Mouse (Mus musculus) forebrain, embryonic 14.5 days (tissue): ENCODE measurements at regions not wholly inside any gene's neighbourhood (a gene's known extent, or its start where the extent isn't known, plus 50 kb on each side); places are given as distances from the start of the nearest gene placed in this dataset.
A peak's percentile ranks its signal among the peaks of the same experiment; 100 is the strongest.

Experiments
- ATAC-seq: fragments of 200-750 bp; cut with Nextera tagmentation; 2 replicates; pipeline ENCODE4 v1.8.0; 2017; ENCODE audit warnings: mild to moderate bottlenecking, moderate library complexity
- DNase-seq: peaks from one replicate; pipeline ENCODE4 v3.0.0-alpha.2; 2015; ENCODE audit warnings: low spot score
- H3K27ac ChIP-seq: fragments of 300-500 bp; sonication (generic); 2 replicates; pipeline ENCODE4 v1.5.1; 2014; ENCODE audit warnings: low read depth, mild to moderate bottlenecking, control low read depth, low read length, moderate library complexity
- H3K27me3 ChIP-seq: fragments of 300-500 bp; sonication (generic); replicated peaks from 2 replicates; pipeline ENCODE4 v1.6.1; 2014; ENCODE audit warnings: low read length, control low read depth, mixed read lengths; ENCODE audit not compliant: control insufficient read depth, insufficient read depth
- H3K36me3 ChIP-seq: fragments of 300-500 bp; sonication (generic); 2 replicates; pipeline ENCODE4 v1.6.1; 2014; ENCODE audit warnings: low read length, control low read depth; ENCODE audit not compliant: control insufficient read depth, insufficient read depth
- H3K4me1 ChIP-seq: fragments of 300-500 bp; sonication (generic); 2 replicates; pipeline ENCODE4 v1.6.1; 2014; ENCODE audit warnings: antibody characterized with exemption, low read length, control low read depth; ENCODE audit not compliant: control insufficient read depth, insufficient read depth
- H3K4me2 ChIP-seq: fragments of 300-500 bp; sonication (generic); 2 replicates; pipeline ENCODE4 v1.6.1; 2014; ENCODE audit warnings: mild to moderate bottlenecking, control low read depth, low read length
- H3K4me3 ChIP-seq: fragments of 300-500 bp; sonication (generic); 2 replicates; pipeline ENCODE4 v1.5.1; 2014; ENCODE audit warnings: low read depth, low read length, control low read depth
- H3K9ac ChIP-seq: fragments of 300-500 bp; sonication (generic); 2 replicates; pipeline ENCODE4 v1.6.1; 2014; ENCODE audit warnings: mild to moderate bottlenecking, low read length, control low read depth, moderate library complexity
- H3K9me3 ChIP-seq: fragments of 300-500 bp; sonication (generic); replicated peaks from 2 replicates; pipeline ENCODE4 v1.6.1; 2016; ENCODE audit warnings: low read length, control low read depth, mixed read lengths; ENCODE audit not compliant: control insufficient read depth
- WGBS: fragments of 180-500 bp; shearing (Covaris S2); extraction: QIAGEN DNeasy Blood & Tissue Kit; methylation state at CpG from one replicate; pipeline ENCODE4 v1.1.7; 2014; 5-methylcytosine and 5-hydroxymethylcytosine counted together

GRCm38 (mm10) chr6:117436851-117437250 is 268.5 kb downstream of the Cxcl12 start:
- DNase-seq: no peak
- Histone ChIP-seq H3K9ac (no peak overlapping the region), H3K4me1 (no peaks in the 10 kb centered on the region; the same call in 1 of the 2 replicates), H3K27me3 (no peaks in the 10 kb centered on the region), H3K9me3 (no peaks in the 10 kb centered on the region), H3K27ac (no peak overlapping the region), H3K4me3 (no peak overlapping the region), H3K4me2 (no peak overlapping the region), H3K36me3 (no peaks in the 10 kb centered on the region)
- no peak for ATAC-seq
- WGBS: 96% methylated on average over 3 of the region's 3 CpGs

GRCm38 (mm10) chr6:117437411-117438101 is 269.2 kb downstream of the Cxcl12 start:
- peak; percentile 17 for DNase-seq
- ATAC-seq: no peak
- no peak overlapping the region for H3K4me2 ChIP-seq
- H3K27me3 ChIP-seq: no peaks in the 10 kb centered on the region
- no peaks in the 10 kb centered on the region for H3K36me3 ChIP-seq
- H3K27ac ChIP-seq: no peak overlapping the region
- H3K4me1 ChIP-seq: no peaks in the 10 kb centered on the region; the same call in 1 of the 2 replicates
- H3K9ac ChIP-seq: no peak overlapping the region
- H3K9me3 ChIP-seq: no peaks in the 10 kb centered on the region
- 56% methylated on average over 10 of the region's 10 CpGs for WGBS
- H3K4me3 ChIP-seq: no peak overlapping the region

GRCm38 (mm10) chr6:117448652-117449051 is 280.3 kb downstream of the Cxcl12 start:
- Histone ChIP-seq H3K9me3 (no peaks in the 10 kb centered on the region), H3K36me3 (no peaks in the 10 kb centered on the region), H3K9ac (no peak overlapping the region), H3K27me3 (no peaks in the 10 kb centered on the region), H3K4me2 (no peak overlapping the region), H3K27ac (no peak overlapping the region), H3K4me1 (no peaks in the 10 kb centered on the region), H3K4me3 (no peak overlapping the region)
- DNase-seq (no peak), ATAC-seq (no peak)
- WGBS: 90% methylated on average over 3 of the region's 3 CpGs

GRCm38 (mm10) chr6:117451001-117451400 is 282.7 kb downstream of the Cxcl12 start:
- WGBS: 88% methylated on average over 5 of the region's 5 CpGs
- H3K4me2 ChIP-seq: no peak overlapping the region
- no peak for DNase-seq
- ATAC-seq: no peak
- no peaks in the 10 kb centered on the region for H3K27me3 ChIP-seq
- H3K9ac ChIP-seq: no peak overlapping the region
- no peaks in the 10 kb centered on the region for H3K9me3 ChIP-seq
- no peak overlapping the region for H3K4me3 ChIP-seq
- no peaks in the 10 kb centered on the region for H3K36me3 ChIP-seq
- no peaks in the 10 kb centered on the region for H3K4me1 ChIP-seq
- H3K27ac ChIP-seq: no peak overlapping the region

- Histone ChIP-seq H3K36me3 (no peaks in the 10 kb centered on the region), H3K27ac (no peak overlapping the region), H3K27me3 (no peaks in the 10 kb centered on the region), H3K4me1 (no peaks in the 10 kb centered on the region), H3K9me3 (no peaks in the 10 kb centered on the region), H3K9ac (no peak overlapping the region), H3K4me3 (no peak overlapping the region), H3K4me2 (no peak overlapping the region)
- WGBS: 33% methylated on average over 5 of the region's 5 CpGs
- ATAC-seq (no peak), DNase-seq (no peak)
Observed at GRCm38 (mm10) chr6:117460193-117460592, 291.9 kb downstream of the Cxcl12 start.

- H3K36me3 ChIP-seq: no peaks in the 10 kb centered on the region
- H3K4me2 ChIP-seq: no peak overlapping the region
- WGBS: 83% methylated on average over 4 of the region's 4 CpGs
- DNase-seq (no peak), ATAC-seq (no peak)
- no peaks in the 10 kb centered on the region for H3K4me1 ChIP-seq
- H3K4me3 ChIP-seq: no peak overlapping the region
- H3K9me3 ChIP-seq: no peaks in the 10 kb centered on the region
- H3K27ac ChIP-seq: no peak overlapping the region
- H3K27me3 ChIP-seq: no peaks in the 10 kb centered on the region
- no peak overlapping the region for H3K9ac ChIP-seq
Observed at GRCm38 (mm10) chr6:117465165-117465564, 296.8 kb downstream of the Cxcl12 start.

- Histone ChIP-seq H3K9ac (no peak overlapping the region), H3K27me3 (no peaks in the 10 kb centered on the region), H3K4me3 (no peak overlapping the region), H3K9me3 (no peaks in the 10 kb centered on the region), H3K4me2 (no peak overlapping the region), H3K36me3 (no peaks in the 10 kb centered on the region), H3K4me1 (no peaks in the 10 kb centered on the region), H3K27ac (no peak overlapping the region)
- DNase-seq (no peak), ATAC-seq (no peak)
- WGBS: 34% methylated on average over 5 of the region's 5 CpGs
Observed at GRCm38 (mm10) chr6:117465606-117466174, 297.4 kb downstream of the Cxcl12 start.

GRCm38 (mm10) chr6:117479376-117479775 is 311.0 kb downstream of the Cxcl12 start:
- Histone ChIP-seq H3K36me3 (no peaks in the 10 kb centered on the region), H3K4me2 (no peak overlapping the region), H3K4me3 (no peak overlapping the region), H3K9me3 (no peaks in the 10 kb centered on the region), H3K27me3 (no peaks in the 10 kb centered on the region), H3K9ac (no peak overlapping the region), H3K27ac (no peak overlapping the region), H3K4me1 (no peaks in the 10 kb centered on the region)
- 63% methylated on average over 2 of the region's 2 CpGs for WGBS
- ATAC-seq: no peak
- DNase-seq: no peak

- H3K27ac ChIP-seq: no peak overlapping the region
- no peak for DNase-seq
- no peak for ATAC-seq
- no peak overlapping the region for H3K4me2 ChIP-seq
- H3K9me3 ChIP-seq: no peaks in the 10 kb centered on the region
- 94% methylated on average over 2 of the region's 2 CpGs for WGBS
- no peaks in the 10 kb centered on the region for H3K4me1 ChIP-seq
- no peaks in the 10 kb centered on the region for H3K27me3 ChIP-seq
- no peak overlapping the region for H3K9ac ChIP-seq
- no peak overlapping the region for H3K4me3 ChIP-seq
- H3K36me3 ChIP-seq: no peaks in the 10 kb centered on the region
Observed at GRCm38 (mm10) chr6:117480396-117480795, 312.1 kb downstream of the Cxcl12 start.
